Mouse (Mus musculus) CD4-positive, CD25-positive, alpha-beta regulatory T cell, adult 4 months (primary cell): ENCODE results near the gene Bex2. TPM values are rescaled to one million over a fixed set of nuclear protein-coding genes. Genes with fewer than 3 reads are reported as not detected.
"Not testable (repeated sequence)": the region's sequence is repeated elsewhere in the genome, so short reads cannot be mapped to it uniquely, and the experiment has no call there.

Experiments
- ATAC-seq: one replicate; pipeline ENCODE4 v1.8.0; 2017
- polyA plus RNA-seq, 2 experiments: library from polyadenylated mRNA; unstranded; fragments of 100-300 nt; shearing (Covaris generic); gene quantifications; one replicate each; pipeline ENCODE4 v1.2.1; 2017

The Bex2 gene
- polyA plus RNA-seq, result 1 to 10 TPM in 1 of 2 experiments, under 1 TPM in 1; 0.77 to 3.4 TPM

DNA sequence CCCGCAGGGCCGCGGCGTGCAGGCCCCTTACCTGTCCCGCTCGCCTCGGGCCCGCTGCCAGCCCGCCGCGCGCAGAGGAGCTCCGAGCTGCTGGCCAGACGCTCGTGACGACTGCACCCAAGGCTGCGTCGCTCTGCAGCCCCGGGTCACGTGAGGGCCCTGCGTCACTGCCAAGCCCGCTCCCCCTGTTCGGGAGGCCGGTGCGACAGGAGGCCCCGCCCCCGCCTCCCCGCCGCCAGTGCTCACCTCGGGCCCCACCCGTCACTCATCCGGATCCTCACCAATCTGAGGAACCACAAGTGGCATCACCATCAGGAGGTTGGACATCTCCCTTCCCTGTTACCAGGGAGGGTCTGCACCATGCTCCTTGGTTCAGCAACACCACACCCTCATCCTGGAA, at the start of gene Bex2:
TSS of gene Bex2 (minus strand) at position 217 of the 400 bp plus-strand sequence.
- ATAC-seq, result peak; percentile 96

DNA sequence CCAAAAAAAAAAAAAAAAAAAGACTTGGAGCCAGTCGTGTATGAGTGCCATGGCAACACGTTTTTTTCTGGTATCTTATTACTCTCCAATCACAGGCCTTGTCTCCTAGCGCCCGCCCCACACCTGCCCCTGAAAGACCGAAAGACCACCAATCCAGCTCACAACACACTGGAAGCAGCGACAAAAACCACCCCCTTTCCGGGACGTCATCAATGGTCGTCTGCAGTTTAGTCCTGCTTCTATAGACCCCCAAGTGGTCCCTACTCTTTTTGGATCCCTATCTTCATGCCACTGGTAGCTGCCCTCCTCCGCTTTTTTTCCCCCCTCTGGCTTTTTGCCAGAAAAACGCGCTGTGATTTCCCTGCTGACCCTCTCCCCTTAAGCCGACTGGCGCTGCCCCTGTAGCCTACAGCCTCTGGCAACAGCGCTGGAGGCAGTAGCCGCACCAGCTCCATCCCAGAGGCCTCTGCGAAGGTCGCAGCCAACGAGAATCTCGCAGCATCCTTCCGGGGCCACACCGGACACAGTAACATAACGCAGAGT, 47.5 kb upstream of the Bex2 start:
- no peak for ATAC-seq

DNA sequence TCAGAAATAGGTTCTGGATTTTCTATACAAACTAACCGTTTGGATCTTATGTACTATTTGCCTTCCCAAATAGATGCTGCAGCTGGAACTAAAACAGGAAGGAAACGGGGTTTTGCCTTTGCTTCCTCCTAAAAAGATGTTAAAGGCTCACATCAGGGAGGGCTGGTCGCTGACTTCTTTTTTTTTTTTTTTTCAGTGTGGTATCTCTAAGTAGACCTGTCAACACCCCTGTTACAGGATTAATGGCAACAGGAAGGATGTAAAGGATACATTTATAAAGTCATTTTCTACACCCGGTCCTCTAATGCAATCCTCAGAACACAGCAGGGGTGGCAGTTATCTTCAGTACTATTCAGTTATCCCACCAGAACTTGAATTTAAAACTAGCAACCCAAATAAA, 47.0 kb upstream of the Bex2 start:
- ATAC-seq, result no peak

GRCm38 (mm10) chrX:136107942-136108341, 39.9 kb upstream of the Bex2 start:
- no peak for ATAC-seq

GRCm38 (mm10) chrX:136104724-136105088, 36.7 kb upstream of the Bex2 start:
- no peak for ATAC-seq

- no peak for ATAC-seq
These were observed 36.1 kb upstream of the Bex2 start for GRCm38 (mm10) chrX:136104046-136104723.

- ATAC-seq, result no peak
These were observed 26.4 kb upstream of the Bex2 start for GRCm38 (mm10) chrX:136094421-136094820.

DNA sequence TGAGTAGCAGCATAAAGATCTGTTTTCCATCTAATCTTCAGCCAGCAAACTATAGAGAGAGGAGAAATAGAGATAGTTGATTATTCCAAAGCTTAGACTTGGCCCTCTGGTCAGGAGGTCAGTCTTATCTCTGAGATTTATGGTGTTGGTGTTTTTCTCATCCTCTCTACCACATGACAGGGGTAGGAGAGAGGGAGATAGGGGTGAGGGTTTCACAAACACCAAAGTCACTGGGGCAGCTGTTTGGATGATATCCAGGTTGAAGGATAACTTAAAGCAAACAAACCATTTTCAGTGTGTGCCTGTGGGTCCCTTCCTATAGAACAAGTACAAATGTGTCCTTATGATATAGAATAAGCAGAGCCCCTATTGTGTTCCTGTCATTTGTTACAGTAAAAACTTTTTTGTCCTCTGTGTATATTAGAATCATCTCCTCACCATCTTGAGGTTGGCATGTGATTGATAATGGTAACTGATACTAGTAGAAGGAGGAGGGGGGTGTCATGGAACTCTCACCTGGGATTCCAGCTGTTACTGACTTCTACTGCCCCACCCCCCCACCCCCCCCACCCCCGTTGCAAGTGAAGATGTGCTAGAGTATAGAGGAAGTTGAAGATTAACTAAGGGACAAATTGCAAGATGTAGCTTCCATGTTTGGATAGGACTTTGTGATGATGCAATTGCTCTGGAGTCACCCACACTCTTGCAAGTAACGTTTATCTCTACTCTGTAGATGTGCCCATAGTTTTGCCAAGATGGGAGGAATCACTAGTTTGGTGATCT, 24.7 kb upstream of the Bex2 start:
- no peak for ATAC-seq

- ATAC-seq, result no peak
These were observed 17.1 kb upstream of the Bex2 start, which contains the start of gene Nxf3 for GRCm38 (mm10) chrX:136085155-136085554. TSS of gene Nxf3 (minus strand) at chrX:136085255.

GRCm38 (mm10) chrX:136067201-136067991, 640 bp downstream of the Bex2 start:
- not testable (repeated sequence) for ATAC-seq

DNA sequence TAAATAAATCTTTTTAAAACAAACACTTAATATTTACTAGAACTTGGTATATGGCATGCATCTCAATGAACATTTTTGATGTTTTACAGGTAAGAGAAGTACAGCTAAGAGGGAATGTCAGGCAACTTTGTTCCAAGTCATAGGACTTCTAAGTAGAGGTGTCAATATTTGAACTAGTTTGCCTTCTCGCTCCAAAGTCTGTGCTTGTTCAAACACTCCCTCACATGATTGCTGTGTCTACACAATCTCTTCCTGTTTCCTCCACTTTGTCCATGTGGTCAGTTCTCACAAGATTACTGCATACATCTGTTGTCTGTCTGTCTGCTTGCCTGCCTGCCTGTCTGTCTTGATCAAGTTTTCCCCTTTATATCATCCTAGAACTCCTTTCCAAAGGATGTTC, 7.3 kb downstream of the Bex2 start:
- ATAC-seq, result no peak

- ATAC-seq, result no peak
These were observed 16.8 kb downstream of the Bex2 start for GRCm38 (mm10) chrX:136051219-136051618.

DNA sequence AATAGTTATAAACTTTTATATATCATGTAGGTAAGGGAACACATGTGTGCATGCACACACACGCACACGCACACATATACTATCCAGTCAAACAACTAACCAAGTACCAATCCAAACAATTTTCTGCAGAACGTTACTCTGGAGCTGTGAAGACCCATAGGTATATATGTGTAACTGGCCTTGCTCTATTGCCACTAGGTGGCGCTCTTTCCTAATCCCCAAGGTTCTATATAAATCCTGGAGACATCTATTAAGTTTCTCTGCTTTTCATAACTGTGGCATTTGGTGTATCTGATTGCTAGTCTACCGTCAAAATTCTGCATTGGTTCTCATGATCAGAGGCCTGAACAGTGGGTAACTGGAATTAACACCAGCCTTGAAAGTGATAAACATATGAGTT, 20.5 kb downstream of the Bex2 start:
- no peak for ATAC-seq

DNA sequence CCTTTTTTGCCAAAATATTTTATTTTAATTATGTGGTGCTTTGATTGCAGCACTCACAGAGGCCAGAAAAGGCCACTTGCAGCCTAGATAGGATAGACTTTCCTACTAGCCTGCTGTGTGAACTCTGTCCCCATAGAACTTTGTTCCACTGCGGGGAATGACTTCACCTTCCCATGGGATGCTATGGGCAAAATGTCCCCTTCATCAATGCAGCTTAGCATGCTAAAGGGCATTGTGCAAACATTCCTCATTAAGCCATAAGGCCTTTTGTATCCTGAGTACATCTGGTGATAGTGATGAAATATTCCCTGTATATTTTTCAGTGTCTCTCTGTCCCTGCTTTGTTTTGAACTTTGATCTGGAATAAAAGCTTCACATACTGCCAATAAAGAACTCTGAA, 24.3 kb downstream of the Bex2 start:
- ATAC-seq, result no peak

DNA sequence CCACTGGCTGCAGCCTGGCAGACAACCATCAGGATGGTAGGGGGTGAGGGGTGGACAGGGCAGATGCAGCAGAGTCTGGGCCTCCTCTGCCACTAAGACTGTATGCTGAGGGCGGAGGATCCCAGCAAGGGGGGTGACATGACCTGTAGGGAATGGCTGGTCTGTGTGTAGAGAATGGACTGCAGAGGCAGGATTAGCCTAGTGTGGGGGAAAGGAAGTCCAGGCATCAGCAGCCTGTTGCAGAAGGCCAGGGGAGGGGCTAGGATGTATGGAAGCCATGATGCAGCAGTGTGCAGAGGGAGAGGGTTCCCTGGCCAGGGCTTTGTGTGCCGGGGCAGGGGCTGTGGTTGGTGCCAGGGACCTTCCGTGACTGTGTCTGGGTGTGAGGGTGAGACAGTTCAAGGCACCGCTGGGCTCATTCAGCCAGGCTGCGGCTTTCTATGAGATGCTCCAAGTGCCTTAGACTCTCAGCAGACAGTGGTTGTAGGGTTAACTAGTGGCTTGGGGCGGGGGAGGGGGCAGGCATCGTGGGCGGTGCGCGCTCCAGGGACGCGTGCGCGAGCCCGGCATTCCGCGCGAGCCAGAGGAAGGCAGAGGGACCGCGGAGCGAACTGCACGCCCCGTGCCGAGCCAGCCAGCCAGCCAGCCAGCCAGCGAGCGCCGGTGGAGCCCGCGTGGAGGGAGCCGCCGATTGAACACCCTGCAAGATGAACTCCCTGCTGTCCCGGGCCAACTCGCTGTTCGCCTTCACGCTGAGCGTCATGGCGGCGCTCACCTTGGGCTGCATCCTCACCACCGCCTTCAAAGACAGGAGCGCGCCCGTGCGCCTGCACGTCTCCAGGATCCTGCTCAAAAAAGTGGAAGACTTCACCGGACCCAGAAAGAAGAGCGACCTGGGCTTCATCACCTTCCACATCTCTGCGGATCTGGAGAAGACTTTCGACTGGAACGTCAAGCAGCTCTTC, 35.0 kb downstream of the Bex2 start, which contains the start of gene Arxes1:
TSS of gene Arxes1 (plus strand) at position 569 of the 965 bp plus-strand sequence.
- peak; percentile 74 for ATAC-seq

GRCm38 (mm10) chrX:136030331-136030730, 37.7 kb downstream of the Bex2 start:
- ATAC-seq, result no peak

Other genes starting within 250 kb of the Bex2 start
- 10 to 100 TPM in 1 of 2 experiments, 1 to 10 TPM in 1; 9.1 to 13.7 TPM for gene Gprasp2, start 229.2 kb downstream of the Bex2 start, polyA plus RNA-seq
- 1 to 10 TPM; 4.2 to 5.2 TPM for gene Arxes2, start 74.4 kb downstream of the Bex2 start, polyA plus RNA-seq
- gene Arxes1, start 34.9 kb downstream of the Bex2 start, polyA plus RNA-seq, result not detected
- gene Nxf3, start 17.0 kb upstream of the Bex2 start, polyA plus RNA-seq, result not detected
- gene Bex4, start 70.8 kb upstream of the Bex2 start, polyA plus RNA-seq, result not detected
- 1 to 10 TPM; 1.0 to 1.4 TPM for gene Tceal8, start 104.1 kb upstream of the Bex2 start, polyA plus RNA-seq
- not detected for gene Tceal5, start 135.6 kb upstream of the Bex2 start, polyA plus RNA-seq
- gene Tceal7, start 146.5 kb upstream of the Bex2 start, polyA plus RNA-seq, result not detected
- not detected for gene Bex1, start 147.3 kb upstream of the Bex2 start, polyA plus RNA-seq
- 10 to 100 TPM; 44.1 to 53.8 TPM for gene Tceal9, start 176.8 kb upstream of the Bex2 start, polyA plus RNA-seq
- gene Bex3, start 202.0 kb upstream of the Bex2 start, polyA plus RNA-seq, result 10 to 100 TPM; 65.2 to 72.9 TPM